Mouse (Mus musculus) neural tube, postnatal 0 days (tissue): ENCODE measurements around the gene Gpr26. TPM values are rescaled to one million over a fixed set of nuclear protein-coding genes. Genes with fewer than 3 reads are reported as not detected.

ENCODE experiments used
- polyA plus RNA-seq: library from polyadenylated mRNA; unstranded; fragments of >200 nt; fragmentation: Nextera tagmentation; extraction: Ambion mirVana; gene quantifications from 2 replicates; pipeline ENCODE4 v1.2.1, GENCODE M21; 2015

Gene Gpr26
- 2.2 and 2.6 TPM in 2 replicates for polyA plus RNA-seq

DNA sequence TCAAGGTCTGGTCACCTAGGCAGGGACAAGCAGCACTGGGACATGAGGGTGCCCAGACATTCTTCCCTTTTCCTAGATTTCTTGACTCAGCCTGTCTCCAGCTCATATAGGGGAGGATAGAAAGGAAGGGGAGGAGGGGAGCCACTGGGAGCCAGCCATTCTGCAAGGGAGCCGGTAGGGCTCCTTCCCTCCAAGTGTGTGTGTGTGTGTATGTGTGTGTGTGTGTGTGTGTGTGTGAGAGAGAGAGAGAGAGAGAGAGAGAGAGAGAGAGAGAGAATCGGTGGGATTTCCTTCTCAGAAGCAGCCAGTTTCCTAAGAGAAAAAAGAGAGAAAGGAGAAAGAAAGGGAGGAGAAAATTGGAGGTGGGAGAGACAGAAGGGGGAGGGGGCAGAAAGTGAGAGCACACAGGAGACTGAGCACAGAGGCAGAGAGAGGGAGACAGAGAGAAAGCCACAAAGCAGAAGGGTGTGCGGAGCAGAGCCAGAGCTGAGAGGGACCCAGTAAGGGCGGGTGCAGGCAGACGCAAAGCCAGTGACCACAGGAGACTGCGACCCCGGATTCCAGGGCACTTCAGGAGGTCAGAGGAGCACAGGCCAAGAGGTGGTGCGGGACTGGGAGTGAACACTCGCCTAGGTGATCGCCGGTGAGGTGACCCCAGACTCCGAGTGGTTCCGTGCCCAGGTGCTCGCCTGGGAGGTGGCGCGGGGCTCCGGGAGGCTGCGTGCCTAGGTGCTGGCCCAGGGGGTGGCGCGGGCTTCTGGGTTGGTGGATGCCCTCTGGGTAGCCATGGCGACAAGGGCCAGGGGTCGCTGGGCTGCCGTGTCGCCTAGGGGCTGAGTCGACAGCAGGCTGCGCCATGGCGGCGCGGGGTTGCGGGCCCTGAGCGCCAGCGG, at the start of gene Gpr26:
Gene Gpr26, plus strand, starts transcription at position 438 of the 893 bp plus-strand sequence.

Other genes with a start within 250 kb of the Gpr26 start
- 2.1 and 3.3 TPM in 2 replicates for gene Cpxm2, start 188.3 kb downstream of the Gpr26 start, polyA plus RNA-seq